Mouse (Mus musculus): Measurements from ENCODE around the gene Sorbs1. TPM values are rescaled to one million over a fixed set of nuclear protein-coding genes. Genes with fewer than 3 reads are reported as not detected.
A peak's percentile ranks its signal among the peaks of the same experiment; 100 is the strongest.

Sorbs1 gene
- polyA plus RNA-seq, 1 experiment from 2014 or later = 39.0 TPM

- Histone ChIP-seq H3K4me1 (peaks cover 9% of the 10 kb centered on the region; the same call in 1 of the 2 replicates), H3K36me3 (replicated peaks) (no peaks in the 10 kb centered on the region), H3K27ac (no peak overlapping the region), H3K27me3 (ENCODE audit: poor library complexity, severe bottlenecking) (no peaks in the 10 kb centered on the region), H3K4me3 (no peak overlapping the region), H3K9me3 (no peaks in the 10 kb centered on the region)
- DNase-seq (ENCODE audit: extremely low spot score, low spot score) = no peak
- 77% methylated on average over 2 of the region's 2 CpGs for WGBS
Measured at GRCm38 (mm10) chr19:40256376-40257050, 257.1 kb downstream of the Sorbs1 start.

GRCm38 (mm10) chr19:40255561-40255960 lies 258.0 kb downstream of the Sorbs1 start:
- no peak overlapping the region for H3K27ac ChIP-seq
- DNase-seq (ENCODE audit: extremely low spot score, low spot score) = no peak
- WGBS = 82% methylated on average over 1 of the region's 1 CpGs
- H3K4me1 ChIP-seq = peaks cover 9% of the 10 kb centered on the region; the same call in 1 of the 2 replicates
- H3K4me3 ChIP-seq = no peak overlapping the region
- no peaks in the 10 kb centered on the region for H3K9me3 ChIP-seq
- H3K27me3 ChIP-seq (ENCODE audit: poor library complexity, severe bottlenecking) = no peaks in the 10 kb centered on the region
- H3K36me3 ChIP-seq (replicated peaks) = no peaks in the 10 kb centered on the region

- H3K4me3 ChIP-seq = no peak overlapping the region
- no peaks in the 10 kb centered on the region for H3K27me3 ChIP-seq (ENCODE audit: poor library complexity, severe bottlenecking)
- 0 out of 2 replicates have a peak, but pooled peaks cover 3% of the 10 kb centered on the region for H3K36me3 ChIP-seq (replicated peaks)
- H3K4me1 ChIP-seq = peaks cover 9% of the 10 kb centered on the region; the same call in 1 of the 2 replicates
- no peak overlapping the region for H3K27ac ChIP-seq
- no peak for DNase-seq (ENCODE audit: extremely low spot score, low spot score)
- no peaks in the 10 kb centered on the region for H3K9me3 ChIP-seq
- 86% methylated on average over 3 of the region's 3 CpGs for WGBS
Measured at GRCm38 (mm10) chr19:40254741-40255140, 258.8 kb downstream of the Sorbs1 start.

- H3K4me3 ChIP-seq = no peak overlapping the region
- H3K27ac ChIP-seq = no peak overlapping the region
- H3K36me3 ChIP-seq (replicated peaks) = peaks cover 10% of the 10 kb centered on the region
- no peaks in the 10 kb centered on the region for H3K9me3 ChIP-seq
- H3K27me3 ChIP-seq (ENCODE audit: poor library complexity, severe bottlenecking) = no peaks in the 10 kb centered on the region
- WGBS = 76% methylated on average over 13 of the region's 13 CpGs
- no peak for DNase-seq (ENCODE audit: extremely low spot score, low spot score)
- peaks cover 12% of the 10 kb centered on the region; the same call in 1 of the 2 replicates for H3K4me1 ChIP-seq
Measured at GRCm38 (mm10) chr19:40253768-40254167, 259.8 kb downstream of the Sorbs1 start.

GRCm38 (mm10) chr19:40251115-40251514 lies 262.5 kb downstream of the Sorbs1 start:
- Histone ChIP-seq H3K27me3 (ENCODE audit: poor library complexity, severe bottlenecking) (no peaks in the 10 kb centered on the region), H3K4me1 (peaks cover 22% of the 10 kb centered on the region), H3K27ac (no peak overlapping the region), H3K9me3 (no peaks in the 10 kb centered on the region), H3K36me3 (replicated peaks) (peaks cover 12% of the 10 kb centered on the region), H3K4me3 (no peak overlapping the region)
- no peak for DNase-seq (ENCODE audit: extremely low spot score, low spot score)
- 85% methylated on average over 4 of the region's 4 CpGs for WGBS

- 83% methylated on average over 11 of the region's 11 CpGs for WGBS
- DNase-seq (ENCODE audit: extremely low spot score, low spot score) = no peak
- H3K4me3 ChIP-seq = no peak overlapping the region
- peaks cover 22% of the 10 kb centered on the region for H3K4me1 ChIP-seq
- H3K36me3 ChIP-seq (replicated peaks) = peaks cover 12% of the 10 kb centered on the region
- H3K27ac ChIP-seq = no peak overlapping the region
- no peaks in the 10 kb centered on the region for H3K9me3 ChIP-seq
- H3K27me3 ChIP-seq (ENCODE audit: poor library complexity, severe bottlenecking) = no peaks in the 10 kb centered on the region
Measured at GRCm38 (mm10) chr19:40249352-40249751, 264.2 kb downstream of the Sorbs1 start.

GRCm38 (mm10) chr19:40248476-40248875 lies 265.1 kb downstream of the Sorbs1 start:
- 90% methylated on average over 5 of the region's 5 CpGs for WGBS
- DNase-seq (ENCODE audit: extremely low spot score, low spot score) = no peak
- H3K27me3 ChIP-seq (ENCODE audit: poor library complexity, severe bottlenecking) = no peaks in the 10 kb centered on the region
- no peak overlapping the region for H3K4me3 ChIP-seq
- H3K9me3 ChIP-seq = no peaks in the 10 kb centered on the region
- H3K4me1 ChIP-seq = peaks cover 17% of the 10 kb centered on the region
- peaks cover 12% of the 10 kb centered on the region for H3K36me3 ChIP-seq (replicated peaks)
- no peak overlapping the region for H3K27ac ChIP-seq

- H3K9me3 ChIP-seq = no peaks in the 10 kb centered on the region
- no peak overlapping the region for H3K4me3 ChIP-seq
- 0 out of 2 replicates have a peak overlapping the region, but pooled peaks have one; percentile 40 for H3K27ac ChIP-seq
- peaks cover 15% of the 10 kb centered on the region for H3K4me1 ChIP-seq
- H3K36me3 ChIP-seq (replicated peaks) = peaks cover 18% of the 10 kb centered on the region
- 54% methylated on average over 5 of the region's 5 CpGs for WGBS
- no peaks in the 10 kb centered on the region for H3K27me3 ChIP-seq (ENCODE audit: poor library complexity, severe bottlenecking)
- no peak for DNase-seq (ENCODE audit: extremely low spot score, low spot score)
Measured at GRCm38 (mm10) chr19:40247268-40247666, 266.3 kb downstream of the Sorbs1 start.

GRCm38 (mm10) chr19:40246646-40247267 lies 266.8 kb downstream of the Sorbs1 start:
- 87% methylated on average over 7 of the region's 7 CpGs for WGBS
- Histone ChIP-seq H3K4me1 (peaks cover 17% of the 10 kb centered on the region), H3K36me3 (replicated peaks) (peaks cover 18% of the 10 kb centered on the region), H3K27me3 (ENCODE audit: poor library complexity, severe bottlenecking) (no peaks in the 10 kb centered on the region), H3K4me3 (no peak overlapping the region), H3K9me3 (no peaks in the 10 kb centered on the region), H3K27ac (peak overlapping the region; percentile 40; the same call in 1 of the 2 replicates)
- DNase-seq (ENCODE audit: extremely low spot score, low spot score) = no peak

Other genes with a start within 250 kb of the Sorbs1 start
- gene Pdlim1, start 241.9 kb downstream of the Sorbs1 start, polyA plus RNA-seq (2016; fragmentation: Nextera tagmentation; extraction: Ambion mirVana) = 96.1 and 108 TPM in 2 replicates
- gene Aldh18a1, start 74.7 kb upstream of the Sorbs1 start, polyA plus RNA-seq (2016; fragmentation: Nextera tagmentation; extraction: Ambion mirVana) = 114 and 115 TPM in 2 replicates
- 12.0 and 12.6 TPM in 2 replicates for gene Tctn3, start 98.5 kb upstream of the Sorbs1 start, polyA plus RNA-seq (2016; fragmentation: Nextera tagmentation; extraction: Ambion mirVana)
- gene Entpd1, start 98.6 kb upstream of the Sorbs1 start, polyA plus RNA-seq (2016; fragmentation: Nextera tagmentation; extraction: Ambion mirVana) = 2.6 and 3.7 TPM in 2 replicates
- 0.05 and 0.06 TPM in 2 replicates for gene Cc2d2b, start 235.0 kb upstream of the Sorbs1 start, polyA plus RNA-seq (2016; fragmentation: Nextera tagmentation; extraction: Ambion mirVana)